Mouse (Mus musculus) limb, embryonic 14.5 days (tissue): ENCODE measurements around the gene Mrtfa. TPM values are rescaled to one million over a fixed set of nuclear protein-coding genes. Genes with fewer than 3 reads are reported as not detected.

ENCODE experiments used
- ATAC-seq: fragments of 200-750 bp; cut with Nextera tagmentation; 2 replicates; pipeline ENCODE4 v1.8.0; 2017; ENCODE audit warnings: low read depth, moderate number of reproducible peaks, moderate TSS enrichment; ENCODE audit not compliant: low FRiP score
- DNase-seq: peaks from one replicate; pipeline ENCODE4 v3.0.0-alpha.2; 2015; ENCODE audit warnings: low spot score
- H3K27ac ChIP-seq: fragments of 300-500 bp; sonication (generic); replicated peaks from 2 replicates; pipeline ENCODE4 v1.5.1; 2014; ENCODE audit warnings: low read depth, mild to moderate bottlenecking, low read length, moderate library complexity, mixed read lengths
- H3K27me3 ChIP-seq: fragments of 300-500 bp; sonication (generic); 2 replicates; pipeline ENCODE4 v1.6.1; 2014; ENCODE audit warnings: low read length, mixed read lengths; ENCODE audit not compliant: control insufficient read depth, insufficient read depth
- H3K36me3 ChIP-seq: fragments of 300-500 bp; sonication (generic); 2 replicates; pipeline ENCODE4 v1.6.1; 2014; ENCODE audit warnings: mild to moderate bottlenecking, low read length, moderate library complexity, mixed read lengths; ENCODE audit not compliant: control insufficient read depth, insufficient read depth
- H3K4me1 ChIP-seq: fragments of 300-500 bp; sonication (generic); 2 replicates; pipeline ENCODE4 v1.6.1; 2014; ENCODE audit warnings: antibody characterized with exemption, low read length, mixed read lengths; ENCODE audit not compliant: control insufficient read depth, insufficient read depth
- H3K4me2 ChIP-seq: fragments of 300-500 bp; sonication (generic); replicated peaks from 2 replicates; pipeline ENCODE4 v1.6.1; 2014; ENCODE audit warnings: low read depth, mild to moderate bottlenecking, low read length, moderate library complexity; ENCODE audit not compliant: severe bottlenecking
- H3K4me3 ChIP-seq: fragments of 300-500 bp; sonication (generic); replicated peaks from 2 replicates; pipeline ENCODE4 v1.5.1; 2014; ENCODE audit warnings: low read length
- H3K9ac ChIP-seq: fragments of 300-500 bp; sonication (generic); 2 replicates; pipeline ENCODE4 v1.6.1; 2014; ENCODE audit warnings: mild to moderate bottlenecking, low read depth, low read length, moderate library complexity; ENCODE audit not compliant: severe bottlenecking
- H3K9me3 ChIP-seq: fragments of 300-500 bp; sonication (generic); 2 replicates; pipeline ENCODE4 v1.6.1; 2016; ENCODE audit warnings: low read length; ENCODE audit not compliant: control insufficient read depth
- POLR2A ChIP-seq: fragments of 200-500 bp; IDR thresholded peaks from 2 replicates; pipeline ENCODE4 v1.8.0; 2012; ENCODE audit warnings: inconsistent platforms, mild to moderate bottlenecking, moderate library complexity, borderline replicate concordance; ENCODE audit not compliant: insufficient read depth, insufficient read length; ENCODE audit errors: extremely low read depth
- WGBS: fragments of 180-500 bp; shearing (Covaris S2); extraction: QIAGEN DNeasy Blood & Tissue Kit; methylation state at CpG from one replicate; pipeline ENCODE4 v1.1.7; 2014; 5-methylcytosine and 5-hydroxymethylcytosine counted together
- polyA plus RNA-seq, 2 experiments: library from polyadenylated mRNA; depleted of rRNA in 1 of 2; stranded (reverse) in 1 of 2; unstranded in 1 of 2; fragments of >200 nt; fragmentation: Nextera tagmentation in 1 of 2; extraction: Ambion mirVana in 1 of 2; gene quantifications; 2 replicates each; pipeline versions ENCODE4 v1.2.1 to v1.2.3; 2012 to 2014

Gene Mrtfa
- polyA plus RNA-seq, 2 experiments: 25.2 to 29.8 TPM

DNA sequence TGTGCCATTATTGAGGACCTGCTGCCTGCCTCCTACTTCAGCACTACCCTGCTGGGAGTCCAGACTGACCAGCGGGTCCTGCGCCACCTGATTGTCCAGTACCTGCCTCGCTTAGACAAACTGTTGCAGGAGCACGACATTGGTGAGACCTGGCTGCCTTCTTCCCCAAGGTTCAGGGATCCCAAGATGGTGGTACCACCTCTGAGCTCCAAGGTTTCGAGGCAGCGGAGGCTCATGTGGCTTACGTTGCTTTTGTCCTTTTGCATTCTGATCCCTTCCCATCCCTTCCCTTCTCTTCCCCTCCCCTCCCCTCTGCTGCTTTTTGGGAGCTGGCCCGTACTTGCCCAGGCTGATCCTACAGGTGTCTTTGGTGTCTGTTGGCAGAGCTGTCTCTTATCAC lies 182.7 kb downstream of the Mrtfa start:
- no peaks in the 10 kb centered on the region for H3K4me1 ChIP-seq
- peaks cover 42% of the 10 kb centered on the region for H3K36me3 ChIP-seq
- DNase-seq (no peak), ATAC-seq (no peak)
- TF ChIP-seq POLR2A: no peak
- no peaks in the 10 kb centered on the region for H3K27me3 ChIP-seq
- no peak overlapping the region for H3K4me3 ChIP-seq
- no peaks in the 10 kb centered on the region for H3K9me3 ChIP-seq
- no peak overlapping the region for H3K4me2 ChIP-seq
- 91% methylated on average over 8 of the region's 8 CpGs for WGBS
- no peak overlapping the region for H3K9ac ChIP-seq
- no peak overlapping the region for H3K27ac ChIP-seq

DNA sequence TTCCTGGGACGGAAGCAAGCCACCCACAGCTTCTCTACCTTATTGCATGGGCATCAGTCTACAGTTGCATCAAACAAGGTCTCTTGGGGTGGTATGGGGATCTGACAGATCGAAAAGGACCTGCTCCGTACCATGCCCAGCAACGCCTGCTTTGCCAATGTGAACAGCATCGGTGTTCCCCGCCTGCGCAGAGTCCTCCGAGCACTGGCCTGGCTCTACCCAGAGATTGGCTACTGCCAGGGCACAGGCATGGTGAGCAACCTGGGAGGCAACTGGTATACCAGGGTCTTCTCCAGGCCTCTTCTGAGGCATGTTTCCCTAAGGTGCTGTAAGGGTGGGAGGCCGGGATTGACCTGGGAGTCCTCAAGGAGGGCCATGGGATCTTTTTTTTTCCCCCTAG lies 183.2 kb downstream of the Mrtfa start:
- DNase-seq: no peak
- H3K4me2 ChIP-seq: no peak overlapping the region
- no peaks in the 10 kb centered on the region for H3K27me3 ChIP-seq
- no peaks in the 10 kb centered on the region for H3K4me1 ChIP-seq
- no peaks in the 10 kb centered on the region for H3K9me3 ChIP-seq
- TF ChIP-seq POLR2A: no peak
- H3K9ac ChIP-seq: no peak overlapping the region
- ATAC-seq: no peak
- 91% methylated on average over 9 of the region's 9 CpGs for WGBS
- no peak overlapping the region for H3K4me3 ChIP-seq
- H3K36me3 ChIP-seq: peaks cover 41% of the 10 kb centered on the region
- no peak overlapping the region for H3K27ac ChIP-seq

GRCm38 (mm10) chr15:81006127-81006735 lies 184.3 kb downstream of the Mrtfa start:
- Histone ChIP-seq H3K9ac (no peak overlapping the region), H3K4me3 (no peak overlapping the region), H3K4me2 (no peak overlapping the region), H3K27me3 (no peaks in the 10 kb centered on the region), H3K4me1 (no peaks in the 10 kb centered on the region), H3K36me3 (peaks cover 31% of the 10 kb centered on the region), H3K9me3 (no peaks in the 10 kb centered on the region), H3K27ac (no peak overlapping the region)
- 83% methylated on average over 10 of the region's 10 CpGs for WGBS
- no peak for DNase-seq
- ATAC-seq: no peak
- no peak for TF ChIP-seq POLR2A

GRCm38 (mm10) chr15:81000419-81001138 lies 190.0 kb downstream of the Mrtfa start:
- Histone ChIP-seq H3K4me2 (no peak overlapping the region), H3K36me3 (peaks cover 11% of the 10 kb centered on the region; the same call in 1 of the 2 replicates), H3K4me1 (no peaks in the 10 kb centered on the region), H3K4me3 (no peak overlapping the region), H3K27me3 (no peaks in the 10 kb centered on the region), H3K9ac (no peak overlapping the region), H3K9me3 (no peaks in the 10 kb centered on the region), H3K27ac (no peak overlapping the region)
- ATAC-seq: no peak
- WGBS: 52% methylated on average over 2 of the region's 4 CpGs
- TF ChIP-seq POLR2A: no peak
- no peak for DNase-seq

GRCm38 (mm10) chr15:80997077-80997476 lies 193.5 kb downstream of the Mrtfa start:
- Histone ChIP-seq H3K27me3 (no peaks in the 10 kb centered on the region), H3K36me3 (no peaks in the 10 kb centered on the region), H3K4me2 (no peak overlapping the region), H3K9ac (no peak overlapping the region), H3K4me1 (no peaks in the 10 kb centered on the region), H3K27ac (no peak overlapping the region), H3K4me3 (no peak overlapping the region), H3K9me3 (no peaks in the 10 kb centered on the region)
- DNase-seq: no peak
- no peak for TF ChIP-seq POLR2A
- 26% methylated on average over 1 of the region's 1 CpGs for WGBS
- ATAC-seq: no peak
